Mouse (Mus musculus): ENCODE data around the gene Rnf40.

DNA sequence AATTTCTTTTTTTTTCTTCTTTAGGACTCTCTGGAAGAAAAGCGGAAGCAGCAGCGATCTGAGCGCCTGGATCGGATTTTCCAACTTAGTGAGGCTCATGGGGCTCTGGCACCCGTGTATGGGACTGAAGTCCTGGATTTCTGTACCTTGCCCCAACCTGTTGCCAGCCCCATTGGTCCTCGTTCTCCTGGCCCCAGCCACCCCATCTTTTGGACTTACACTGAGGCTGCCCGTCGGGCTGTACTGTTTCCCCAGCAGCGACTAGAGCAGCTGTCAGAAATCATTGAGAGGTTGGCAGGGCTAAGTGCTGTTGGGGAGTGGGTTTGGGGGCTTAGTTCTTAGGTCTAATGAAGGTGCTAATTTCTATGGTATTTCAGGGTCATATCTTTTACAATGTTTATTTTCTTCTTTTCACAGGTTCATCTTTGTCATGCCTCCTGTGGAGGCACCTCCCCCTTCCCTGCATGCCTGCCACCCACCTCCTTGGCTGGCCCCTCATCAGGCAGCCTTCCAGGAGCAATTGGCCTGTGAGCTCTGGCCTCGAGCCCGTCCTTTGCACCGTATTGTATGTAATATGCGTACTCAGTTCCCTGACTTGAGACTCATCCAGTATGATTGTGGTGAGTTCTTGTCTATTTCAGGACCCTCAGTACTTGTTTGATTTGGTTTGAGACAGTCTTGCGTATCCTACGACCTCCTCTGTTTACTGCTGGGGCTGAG, 39.3 kb upstream of the Rnf40 start:
- TF ChIP-seq CTCF (IDR thresholded peaks at IDR 0.05; ENCODE audit: insufficient read depth, low read depth, low read length): no peak
- no peak for TF ChIP-seq POLR2A (IDR thresholded peaks at IDR 0.05; ENCODE audit: insufficient read depth, low read depth, low read length)

All from olfactory bulb, adult 2 months (tissue).